Mouse (Mus musculus) cerebellum, adult 18-20 months (tissue): ENCODE results near the gene Sipa1.

ENCODE experiments used
- DNase-seq, 2 experiments: peaks; one replicate each; pipeline ENCODE4 v3.0.0; 2021

The Sipa1 gene

DNA sequence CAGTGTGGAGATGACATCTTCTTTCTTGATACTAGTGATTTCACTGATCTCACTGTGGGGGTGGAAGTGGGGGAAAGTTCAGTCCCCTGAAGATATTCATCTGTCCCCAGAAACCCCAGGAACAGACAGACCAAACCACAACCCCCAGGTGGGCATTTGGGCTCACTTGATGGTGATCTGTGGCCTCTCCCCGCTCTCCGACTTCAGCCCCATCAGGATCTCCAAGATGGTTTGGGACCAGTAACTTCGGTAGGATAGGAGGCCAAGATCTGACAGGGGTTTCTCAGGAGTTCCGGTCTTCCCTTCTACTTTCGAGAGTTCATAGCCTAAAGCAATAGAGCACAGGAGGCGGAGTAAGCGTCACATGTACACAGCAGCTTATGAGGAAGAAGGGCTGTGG lies 59.8 kb downstream of the Sipa1 start:
- DNase-seq: no peak

DNA sequence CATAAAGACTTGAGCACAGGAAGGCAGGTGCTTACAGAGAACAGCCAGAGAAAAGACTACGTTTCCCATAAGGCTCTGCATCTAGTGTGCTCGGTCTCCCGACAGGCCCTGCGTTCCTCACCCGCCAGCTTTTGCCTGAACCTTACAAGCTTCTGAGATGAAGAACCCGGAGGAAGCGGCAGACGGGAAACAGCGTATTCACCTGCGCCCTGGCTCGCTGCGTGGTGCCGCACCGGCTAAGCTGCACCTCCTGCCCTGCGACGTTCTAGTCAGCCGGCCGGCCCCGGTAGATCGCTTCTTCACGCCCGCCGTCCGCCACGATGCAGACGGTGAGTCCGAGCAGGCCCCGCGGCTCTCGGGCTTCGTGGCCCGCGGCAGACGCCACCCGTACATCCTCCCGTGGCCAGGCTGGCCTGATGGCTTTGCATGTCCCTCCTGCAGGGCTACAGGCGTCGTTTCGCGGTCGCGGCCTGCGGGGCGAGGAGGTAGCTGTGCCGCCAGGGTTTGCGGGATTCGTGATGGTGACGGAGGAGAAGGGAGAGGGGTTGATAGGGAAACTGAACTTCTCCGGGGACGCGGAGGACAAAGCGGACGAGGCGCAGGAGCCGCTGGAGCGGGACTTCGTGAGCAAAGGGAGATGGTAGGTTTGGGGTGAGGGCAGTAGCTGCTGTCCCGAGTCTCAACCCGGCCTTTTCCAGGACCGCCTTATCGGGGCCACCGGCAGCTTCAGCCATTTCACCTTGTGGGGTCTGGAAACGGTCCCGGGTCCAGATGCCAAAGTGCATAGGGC lies 61.6 kb downstream of the Sipa1 start, which contains the start of gene Rnaseh2c:
TSS of gene Rnaseh2c (plus strand) at position 122 of the 790 bp plus-strand sequence.
- peak; percentile 81 to 87 for DNase-seq
